Mouse (Mus musculus) midbrain, embryonic 13.5 days (tissue): Measurements from ENCODE around the gene Agps. TPM values are rescaled to one million over a fixed set of nuclear protein-coding genes. Genes with fewer than 3 reads are reported as not detected.

Experiments used
- ATAC-seq: fragments of 200-750 bp; cut with Nextera tagmentation; 2 replicates; pipeline ENCODE4 v1.8.0; 2017; ENCODE audit warnings: mild to moderate bottlenecking, moderate TSS enrichment, moderate library complexity
- H3K27ac ChIP-seq: fragments of 300-500 bp; sonication (generic); 2 replicates; pipeline ENCODE4 v1.5.1; 2015; ENCODE audit warnings: inconsistent platforms, mild to moderate bottlenecking, moderate library complexity
- H3K27me3 ChIP-seq: fragments of 300-500 bp; sonication (generic); 2 replicates; pipeline ENCODE4 v1.6.1; 2015; ENCODE audit warnings: mild to moderate bottlenecking, inconsistent platforms
- H3K36me3 ChIP-seq: fragments of 300-500 bp; sonication (generic); 2 replicates; pipeline ENCODE4 v1.6.1; 2015; ENCODE audit warnings: mild to moderate bottlenecking, inconsistent platforms
- H3K4me1 ChIP-seq: fragments of 300-500 bp; sonication (generic); replicated peaks from 2 replicates; pipeline ENCODE4 v1.6.1; 2015; ENCODE audit warnings: inconsistent platforms
- H3K4me2 ChIP-seq: fragments of 300-500 bp; sonication (generic); replicated peaks from 2 replicates; pipeline ENCODE4 v1.6.1; 2015; ENCODE audit warnings: moderate library complexity, mild to moderate bottlenecking, inconsistent platforms
- H3K4me3 ChIP-seq: fragments of 300-500 bp; sonication (generic); replicated peaks from 2 replicates; pipeline ENCODE4 v1.5.1; 2015; ENCODE audit warnings: mild to moderate bottlenecking, inconsistent platforms
- H3K9ac ChIP-seq: fragments of 300-500 bp; sonication (generic); replicated peaks from 2 replicates; pipeline ENCODE4 v1.6.1; 2015; ENCODE audit warnings: mild to moderate bottlenecking, inconsistent platforms
- H3K9me3 ChIP-seq: fragments of 300-500 bp; sonication (generic); 2 replicates; pipeline ENCODE4 v1.6.1; 2016; ENCODE audit warnings: mild to moderate bottlenecking, inconsistent platforms
- WGBS: fragments of 180-500 bp; shearing (Covaris S2); methylation state at CpG from one replicate; pipeline ENCODE4 v1.1.7; 2015; 5-methylcytosine and 5-hydroxymethylcytosine counted together
- polyA plus RNA-seq: library from polyadenylated mRNA; unstranded; fragments of >200 nt; fragmentation: Nextera tagmentation; extraction: Ambion mirVana; gene quantifications from 2 replicates; pipeline ENCODE4 v1.2.1, GENCODE M21; 2015

The Agps gene
- polyA plus RNA-seq, 1 experiment from 2014 or later: 31.5 TPM

GRCm38 (mm10) chr2:75832781-75833180 is 804 bp downstream of the Agps start:
- H3K4me2 ChIP-seq: peak overlapping the region; percentile 84
- H3K9ac ChIP-seq: peak overlapping the region; percentile 93
- 2% methylated on average over 5 of the region's 5 CpGs for WGBS
- no peak for ATAC-seq
- no peaks in the 10 kb centered on the region for H3K27me3 ChIP-seq
- H3K4me3 ChIP-seq: peak overlapping the region; percentile 87
- no peaks in the 10 kb centered on the region for H3K9me3 ChIP-seq
- H3K4me1 ChIP-seq: peaks cover 23% of the 10 kb centered on the region
- H3K27ac ChIP-seq: peak overlapping the region; percentile 83
- no peaks in the 10 kb centered on the region for H3K36me3 ChIP-seq

DNA sequence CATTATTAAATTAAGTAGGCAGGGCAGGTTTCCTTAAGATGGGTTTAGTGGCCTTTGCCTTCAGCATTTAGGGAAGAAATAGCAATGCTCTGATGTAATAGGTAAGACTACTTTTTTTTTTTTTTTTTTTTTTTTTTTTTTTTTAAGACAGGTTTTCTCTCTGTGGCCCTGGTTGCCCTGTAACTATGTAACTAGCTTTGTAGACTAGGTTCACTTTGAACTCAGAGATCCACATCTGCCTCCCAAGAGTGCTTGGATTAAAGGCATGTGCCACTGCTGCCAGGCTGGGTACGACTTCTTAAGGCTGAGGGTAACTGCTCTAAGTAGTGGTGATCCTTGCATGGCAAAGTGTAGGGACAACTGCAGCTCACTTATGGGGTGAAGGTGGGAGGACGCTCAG is 2.5 kb downstream of the Agps start:
- Histone ChIP-seq H3K4me1 (peaks cover 23% of the 10 kb centered on the region), H3K27me3 (no peaks in the 10 kb centered on the region), H3K36me3 (no peaks in the 10 kb centered on the region), H3K27ac (no peak overlapping the region), H3K4me3 (no peak overlapping the region), H3K9me3 (no peaks in the 10 kb centered on the region), H3K4me2 (no peak overlapping the region), H3K9ac (no peak overlapping the region)
- WGBS: 85% methylated on average over 2 of the region's 2 CpGs
- no peak for ATAC-seq

- H3K27me3 ChIP-seq: no peaks in the 10 kb centered on the region
- no peak for ATAC-seq
- no peaks in the 10 kb centered on the region for H3K36me3 ChIP-seq
- WGBS: 81% methylated on average over 2 of the region's 2 CpGs
- H3K9me3 ChIP-seq: no peaks in the 10 kb centered on the region
- no peak overlapping the region for H3K4me3 ChIP-seq
- H3K27ac ChIP-seq: no peak overlapping the region
- H3K4me2 ChIP-seq: no peak overlapping the region
- H3K9ac ChIP-seq: no peak overlapping the region
- H3K4me1 ChIP-seq: peaks cover 9% of the 10 kb centered on the region; the same call in 1 of the 2 replicates
Observed at GRCm38 (mm10) chr2:75842302-75842701, 10.3 kb downstream of the Agps start.

GRCm38 (mm10) chr2:75847708-75848107 is 15.7 kb downstream of the Agps start:
- no peak overlapping the region for H3K4me2 ChIP-seq
- H3K27me3 ChIP-seq: no peaks in the 10 kb centered on the region
- no peak overlapping the region for H3K4me3 ChIP-seq
- ATAC-seq: no peak
- no peaks in the 10 kb centered on the region for H3K9me3 ChIP-seq
- no peak overlapping the region for H3K27ac ChIP-seq
- no peaks in the 10 kb centered on the region for H3K36me3 ChIP-seq
- 97% methylated on average over 1 of the region's 1 CpGs for WGBS
- H3K4me1 ChIP-seq: peaks cover 7% of the 10 kb centered on the region; the same call in 1 of the 2 replicates
- no peak overlapping the region for H3K9ac ChIP-seq

DNA sequence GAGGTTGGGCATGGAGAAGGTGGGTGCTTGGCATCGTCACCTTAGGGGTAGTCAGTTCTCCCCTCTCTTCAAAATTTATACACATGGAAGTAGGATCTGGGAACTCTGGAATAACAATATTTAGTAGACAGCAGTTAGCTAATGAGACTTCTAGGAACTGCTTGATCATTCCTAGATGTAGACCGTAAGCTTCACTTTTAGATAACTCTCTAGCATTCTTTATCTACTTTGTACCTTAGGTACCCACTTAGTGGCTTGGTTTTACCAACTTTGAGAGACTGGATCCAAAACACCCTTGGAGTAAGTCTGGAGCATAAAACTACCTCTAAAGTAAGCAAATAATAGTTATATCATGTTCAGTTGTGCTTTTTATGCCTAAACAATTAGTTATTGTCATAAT is 20.5 kb downstream of the Agps start:
- ATAC-seq: no peak

DNA sequence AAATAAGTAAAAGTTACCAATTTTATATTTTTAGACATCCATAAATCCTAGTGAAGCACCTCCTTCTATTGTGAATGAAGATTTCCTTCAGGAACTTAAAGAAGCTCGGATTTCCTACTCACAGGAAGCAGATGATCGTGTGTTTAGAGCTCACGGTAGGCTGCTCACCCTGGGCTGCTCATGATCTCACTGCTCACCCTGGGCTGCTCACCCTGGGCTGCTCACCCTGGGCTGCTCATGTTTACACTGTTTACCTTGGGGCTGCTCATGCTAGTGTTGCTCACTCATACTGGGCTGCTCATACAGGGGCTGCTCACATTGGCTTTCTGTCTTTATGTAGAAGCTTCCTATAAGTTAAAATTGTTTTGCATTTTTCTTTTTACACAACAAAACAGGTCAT is 22.2 kb downstream of the Agps start:
- H3K4me3 ChIP-seq: no peak overlapping the region
- 62% methylated on average over 3 of the region's 3 CpGs for WGBS
- H3K36me3 ChIP-seq: peaks cover 14% of the 10 kb centered on the region
- H3K27ac ChIP-seq: no peak overlapping the region
- H3K9ac ChIP-seq: no peak overlapping the region
- no peak overlapping the region for H3K4me2 ChIP-seq
- H3K4me1 ChIP-seq: no peaks in the 10 kb centered on the region
- H3K9me3 ChIP-seq: no peaks in the 10 kb centered on the region
- no peak for ATAC-seq
- H3K27me3 ChIP-seq: no peaks in the 10 kb centered on the region

More for the DNA sequence above, 20.5 kb downstream of the Agps start:
- H3K4me3 ChIP-seq: no peak overlapping the region
- H3K4me2 ChIP-seq: no peak overlapping the region
- H3K27me3 ChIP-seq: no peaks in the 10 kb centered on the region
- peaks cover 4% of the 10 kb centered on the region for H3K36me3 ChIP-seq
- no peaks in the 10 kb centered on the region for H3K4me1 ChIP-seq
- WGBS: 99% methylated on average over 2 of the region's 2 CpGs
- no peaks in the 10 kb centered on the region for H3K9me3 ChIP-seq
- no peak overlapping the region for H3K9ac ChIP-seq
- H3K27ac ChIP-seq: no peak overlapping the region

DNA sequence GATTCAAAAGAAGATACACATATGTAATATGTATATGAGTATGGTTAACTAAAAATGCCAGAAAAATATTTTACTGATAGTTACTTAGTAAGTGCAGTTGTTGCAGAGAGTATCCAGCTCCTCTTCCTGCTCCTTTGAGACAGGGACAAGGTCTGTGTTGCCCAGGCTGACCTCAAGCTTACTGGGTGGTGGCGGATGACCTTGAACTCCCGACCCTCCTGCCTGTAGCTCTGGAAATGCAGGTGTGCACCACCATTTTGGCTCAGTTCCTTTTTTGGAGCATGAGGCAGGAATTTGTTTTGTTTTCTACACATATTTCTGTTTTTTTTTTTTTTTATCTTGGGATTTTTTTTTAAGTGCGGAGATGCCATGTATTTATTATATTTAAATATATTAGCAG is 29.1 kb downstream of the Agps start:
- no peak for ATAC-seq
- WGBS: 94% methylated on average over 3 of the region's 3 CpGs
- Histone ChIP-seq H3K4me2 (no peak overlapping the region), H3K9me3 (no peaks in the 10 kb centered on the region), H3K36me3 (peaks cover 18% of the 10 kb centered on the region; the same call in 1 of the 2 replicates), H3K9ac (no peak overlapping the region), H3K27ac (no peak overlapping the region), H3K4me1 (no peaks in the 10 kb centered on the region), H3K4me3 (no peak overlapping the region), H3K27me3 (no peaks in the 10 kb centered on the region)

- no peak for ATAC-seq
- WGBS: 94% methylated on average over 2 of the region's 2 CpGs
Observed at GRCm38 (mm10) chr2:75869604-75870003, 37.6 kb downstream of the Agps start.

GRCm38 (mm10) chr2:75874008-75874559 is 42.1 kb downstream of the Agps start:
- ATAC-seq: no peak
- WGBS: 56% methylated on average over 3 of the region's 3 CpGs

More at GRCm38 (mm10) chr2:75869604-75870003, 37.6 kb downstream of the Agps start:
- peaks cover 10% of the 10 kb centered on the region for H3K36me3 ChIP-seq
- H3K27ac ChIP-seq: no peak overlapping the region
- no peaks in the 10 kb centered on the region for H3K27me3 ChIP-seq
- H3K4me3 ChIP-seq: no peak overlapping the region
- no peak overlapping the region for H3K4me2 ChIP-seq
- H3K4me1 ChIP-seq: no peaks in the 10 kb centered on the region
- H3K9ac ChIP-seq: no peak overlapping the region
- no peaks in the 10 kb centered on the region for H3K9me3 ChIP-seq

GRCm38 (mm10) chr2:75879791-75880190 is 47.8 kb downstream of the Agps start:
- WGBS: 55% methylated on average over 3 of the region's 3 CpGs
- Histone ChIP-seq H3K4me3 (no peak overlapping the region), H3K9ac (no peak overlapping the region), H3K4me2 (no peak overlapping the region), H3K27me3 (no peaks in the 10 kb centered on the region), H3K36me3 (peaks cover 7% of the 10 kb centered on the region), H3K9me3 (no peaks in the 10 kb centered on the region), H3K27ac (no peak overlapping the region), H3K4me1 (no peaks in the 10 kb centered on the region)
- no peak for ATAC-seq

More at GRCm38 (mm10) chr2:75874008-75874559, 42.1 kb downstream of the Agps start:
- H3K9me3 ChIP-seq: no peaks in the 10 kb centered on the region
- H3K36me3 ChIP-seq: peaks cover 11% of the 10 kb centered on the region; the same call in 1 of the 2 replicates
- H3K4me3 ChIP-seq: no peak overlapping the region
- no peaks in the 10 kb centered on the region for H3K4me1 ChIP-seq
- H3K9ac ChIP-seq: no peak overlapping the region
- H3K4me2 ChIP-seq: no peak overlapping the region
- H3K27me3 ChIP-seq: no peaks in the 10 kb centered on the region
- no peak overlapping the region for H3K27ac ChIP-seq

DNA sequence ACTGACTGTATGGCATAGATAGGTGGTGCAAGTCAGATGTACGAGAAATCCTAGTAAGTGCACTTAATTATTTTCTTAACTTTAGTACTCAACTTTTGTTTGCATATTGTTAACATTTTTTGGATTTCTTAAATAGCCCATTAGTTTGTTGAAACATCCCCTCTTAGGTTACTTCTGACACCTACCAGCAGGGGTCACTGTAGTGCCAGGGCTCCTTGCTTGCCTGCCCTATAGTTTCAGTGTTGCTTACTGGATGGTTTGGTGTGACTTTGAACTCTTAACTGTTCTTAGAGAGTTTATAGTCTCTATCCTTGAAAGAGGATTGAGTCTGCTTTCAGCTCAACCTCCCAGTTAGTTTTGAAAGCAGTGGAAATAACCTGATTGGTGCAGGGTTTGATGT is 51.6 kb downstream of the Agps start:
- H3K36me3 ChIP-seq: peaks cover 12% of the 10 kb centered on the region; the same call in 1 of the 2 replicates
- 59% methylated on average over 1 of the region's 1 CpGs for WGBS

DNA sequence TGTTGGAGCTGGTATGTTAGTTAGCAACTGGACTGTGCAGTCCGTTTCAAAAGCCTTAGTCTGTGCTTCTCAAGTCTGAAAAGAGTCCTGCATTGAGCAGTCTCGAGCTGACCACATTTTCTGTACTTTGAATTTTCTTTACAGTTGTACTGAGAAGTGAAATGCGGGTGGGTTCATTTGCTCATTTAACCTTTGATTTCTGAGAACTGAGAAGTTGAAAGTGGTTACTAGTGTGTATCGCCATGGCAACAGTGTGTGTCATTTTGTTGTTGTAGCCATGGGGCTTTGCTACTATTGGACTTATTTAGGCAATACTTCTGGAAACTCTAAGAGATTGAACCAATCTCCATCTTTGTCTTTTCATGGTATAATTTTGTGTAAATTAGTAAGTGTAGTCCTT is 60.0 kb downstream of the Agps start:
- 60% methylated on average over 4 of the region's 4 CpGs for WGBS
- Histone ChIP-seq H3K27ac (no peak overlapping the region), H3K4me1 (0 out of 2 replicates have a peak, but pooled peaks cover 3% of the 10 kb centered on the region), H3K9ac (no peak overlapping the region), H3K9me3 (no peaks in the 10 kb centered on the region), H3K4me2 (no peak overlapping the region), H3K27me3 (no peaks in the 10 kb centered on the region), H3K4me3 (no peak overlapping the region), H3K36me3 (peaks cover 11% of the 10 kb centered on the region; the same call in 1 of the 2 replicates)
- ATAC-seq: no peak

More for the DNA sequence above, 51.6 kb downstream of the Agps start:
- Histone ChIP-seq H3K9ac (no peak overlapping the region), H3K27me3 (no peaks in the 10 kb centered on the region), H3K4me1 (no peaks in the 10 kb centered on the region), H3K27ac (no peak overlapping the region), H3K4me3 (no peak overlapping the region), H3K4me2 (no peak overlapping the region), H3K9me3 (no peaks in the 10 kb centered on the region)
- ATAC-seq: no peak

- Histone ChIP-seq H3K9ac (no peak overlapping the region), H3K4me3 (no peak overlapping the region), H3K4me2 (no peak overlapping the region), H3K9me3 (no peaks in the 10 kb centered on the region), H3K27ac (no peak overlapping the region), H3K36me3 (peaks cover 13% of the 10 kb centered on the region), H3K27me3 (no peaks in the 10 kb centered on the region), H3K4me1 (0 out of 2 replicates have a peak, but pooled peaks cover 3% of the 10 kb centered on the region)
- no peak for ATAC-seq
- WGBS: 90% methylated on average over 5 of the region's 5 CpGs
Observed at GRCm38 (mm10) chr2:75895711-75896110, 63.7 kb downstream of the Agps start.
